ENCODE assay signal across 30 mouse cellular contexts in genomic region chr2:12866543-12866942, GRCm38 (mm10). TPM values are rescaled to one million over a fixed set of nuclear protein-coding genes. Genes with fewer than 3 reads are reported as not detected.
DNase-seq lines count a peak whose midpoint lies in the region; ATAC-seq and TF ChIP-seq lines count a peak whose summit lies in the region.
"Had no signal": no experiment of that assay in that cellular context is flagged by ENCODE, and none has a peak within 500 bp of the region (broad histone marks: within the 10 kb centered on the region; RNA-seq: fewer than 3 reads in every experiment).

No protein-coding gene starts in this region.

- ATAC-seq in liver, embryonic 11.5 days (replicated peaks; ENCODE audit: low FRiP score) = no peak
- ATAC-seq in kidney, postnatal 0 days (replicated peaks; ENCODE audit: low FRiP score, low read depth) = peak; percentile 63
- ATAC-seq in midbrain, embryonic 16.5 days = no peak
- ATAC-seq: forebrain, embryonic 16.5 days; inflammation-experienced regulatory T-cells, adult 6 months; lung, postnatal 0 days; Patski had no signal

- no peak overlapping the region for H3K4me2 ChIP-seq in liver, embryonic 11.5 days
- H3K4me2 ChIP-seq in kidney, postnatal 0 days (ENCODE audit: low read length) = no peak overlapping the region
- H3K4me2 ChIP-seq in midbrain, embryonic 16.5 days (ENCODE audit: low read length) = no peak overlapping the region
- H3K4me2 ChIP-seq: embryonic facial prominence, embryonic 13.5 days; heart, embryonic 13.5 days; hindbrain, embryonic 15.5 days; liver, embryonic 13.5 days; neural tube, embryonic 15.5 days had no signal

- peak overlapping the region; percentile 81 for H3K27ac ChIP-seq in liver, adult 2 months (replicated peaks; ENCODE audit: insufficient read depth, low read depth, low read length)
- H3K27ac ChIP-seq in liver, embryonic 11.5 days (ENCODE audit: low read depth, low read length) = no peak overlapping the region
- H3K27ac ChIP-seq in kidney, postnatal 0 days = no peak overlapping the region
- no peak overlapping the region for H3K27ac ChIP-seq in midbrain, embryonic 16.5 days (ENCODE audit: low read length)
- H3K27ac ChIP-seq: embryonic facial prominence, embryonic 13.5 days; forebrain, embryonic 10.5 days; gastrocnemius, adult 2 months; heart, adult 2 months; heart, embryonic 13.5 days; hindbrain, embryonic 15.5 days; liver, embryonic 13.5 days; neural tube, embryonic 15.5 days; stomach, postnatal 0 days had no signal

- H3K27me3 ChIP-seq in liver, adult 2 months (ENCODE audit: control insufficient read depth, insufficient read depth, low read length) = no peaks in the 10 kb centered on the region
- H3K27me3 ChIP-seq in liver, embryonic 11.5 days (replicated peaks; ENCODE audit: control insufficient read depth, insufficient read depth, low read length) = no peaks in the 10 kb centered on the region
- no peaks in the 10 kb centered on the region for H3K27me3 ChIP-seq in kidney, postnatal 0 days (ENCODE audit: insufficient read depth, low read length)
- no peaks in the 10 kb centered on the region for H3K27me3 ChIP-seq in midbrain, embryonic 16.5 days (ENCODE audit: control insufficient read depth, insufficient read depth, low read depth, low read length)
- H3K27me3 ChIP-seq: embryonic facial prominence, embryonic 13.5 days; heart, embryonic 13.5 days; hindbrain, embryonic 15.5 days; liver, embryonic 13.5 days; neural tube, embryonic 15.5 days had no signal

- H3K9ac ChIP-seq in liver, adult 2 months (ENCODE audit: low read depth, low read length) = no peak overlapping the region
- H3K9ac ChIP-seq in liver, embryonic 11.5 days (ENCODE audit: low read depth, low read length) = no peak overlapping the region
- H3K9ac ChIP-seq in kidney, postnatal 0 days (ENCODE audit: low read depth, low read length) = no peak overlapping the region
- no peak overlapping the region for H3K9ac ChIP-seq in midbrain, embryonic 16.5 days (ENCODE audit: low read depth, low read length)
- H3K9ac ChIP-seq: embryonic facial prominence, embryonic 13.5 days; heart, embryonic 13.5 days; hindbrain, embryonic 15.5 days; liver, embryonic 13.5 days; neural tube, embryonic 15.5 days had no signal

- H3K4me3 ChIP-seq in liver, adult 2 months (ENCODE audit: insufficient read depth, low read depth, low read length) = no peak overlapping the region
- no peak overlapping the region for H3K4me3 ChIP-seq in liver, embryonic 11.5 days (ENCODE audit: low read depth, low read length)
- no peak overlapping the region for H3K4me3 ChIP-seq in kidney, postnatal 0 days (replicated peaks; ENCODE audit: low read depth, low read length)
- no peak overlapping the region for H3K4me3 ChIP-seq in midbrain, embryonic 16.5 days (ENCODE audit: low read depth, low read length)
- H3K4me3 ChIP-seq: embryonic facial prominence, embryonic 13.5 days; forebrain, embryonic 10.5 days; gastrocnemius, adult 2 months; heart, adult 2 months; heart, embryonic 13.5 days; hindbrain, embryonic 15.5 days; liver, embryonic 13.5 days; neural tube, embryonic 15.5 days had no signal

- peaks cover 11% of the 10 kb centered on the region; the same call in 1 of the 2 replicates for H3K4me1 ChIP-seq in liver, adult 2 months (ENCODE audit: control insufficient read depth, insufficient read depth, low read length)
- H3K4me1 ChIP-seq in liver, embryonic 11.5 days (replicated peaks; ENCODE audit: control insufficient read depth, insufficient read depth, low read length) = no peaks in the 10 kb centered on the region
- no peaks in the 10 kb centered on the region for H3K4me1 ChIP-seq in kidney, postnatal 0 days (replicated peaks; ENCODE audit: insufficient read depth, low read length)
- H3K4me1 ChIP-seq in midbrain, embryonic 16.5 days (ENCODE audit: control insufficient read depth, insufficient read depth, low read length) = no peaks in the 10 kb centered on the region
- H3K4me1 ChIP-seq: embryonic facial prominence, embryonic 13.5 days; forebrain, embryonic 10.5 days; heart, embryonic 13.5 days; hindbrain, embryonic 15.5 days; liver, embryonic 13.5 days; neural tube, embryonic 15.5 days had no signal

- DNase-seq in liver, adult 2 months (ENCODE audit: extremely low read depth, low read depth, low spot score) = peak; percentile 93
- DNase-seq in liver, embryonic 11.5 days (ENCODE audit: low spot score) = no peak
- DNase-seq in kidney, postnatal 0 days (ENCODE audit: low spot score) = peak; percentile 11
- peak; percentile 67 to 79 for DNase-seq in kidney, postnatal 4 days
- DNase-seq in heart, adult 8-10 months (ENCODE audit: low spot score) = no peak
- no peak for DNase-seq in lung, postnatal 10 days
- DNase-seq in spleen, adult 12 weeks (ENCODE audit: low spot score) = no peak
- DNase-seq: adrenal gland, postnatal 14 days; cerebellum, adult 11 months; cerebellum, adult 9-11 months; gastrocnemius, adult 2 months; gastrocnemius, postnatal 36 days; heart, adult 2 months; heart, postnatal 10 days; liver, embryonic 13.5 days; midbrain, embryonic 14.5 days; right cerebral cortex, adult 18-20 months; thymus, adult 18-20 months; thymus, postnatal 25 days had no signal

- H3K79me2 ChIP-seq in liver, adult 2 months (ENCODE audit: control insufficient read depth, insufficient read depth, low read length) = no peaks in the 10 kb centered on the region

- TF ChIP-seq CTCF in liver, adult 2 months (IDR thresholded peaks at IDR 0.05; ENCODE audit: low read depth, low read length) = no peak
- TF ChIP-seq CTCF in kidney, postnatal 0 days (IDR thresholded peaks at IDR 0.05; ENCODE audit: low read depth) = no peak

- H3K9me3 ChIP-seq in liver, embryonic 11.5 days (ENCODE audit: control insufficient read depth, low read length) = no peaks in the 10 kb centered on the region
- no peaks in the 10 kb centered on the region for H3K9me3 ChIP-seq in kidney, postnatal 0 days (replicated peaks; ENCODE audit: low read length)
- no peaks in the 10 kb centered on the region for H3K9me3 ChIP-seq in midbrain, embryonic 16.5 days (replicated peaks; ENCODE audit: control insufficient read depth, low read length, poor library complexity, severe bottlenecking)
- H3K9me3 ChIP-seq: embryonic facial prominence, embryonic 13.5 days; forebrain, embryonic 10.5 days; heart, embryonic 13.5 days; hindbrain, embryonic 15.5 days; liver, embryonic 13.5 days; neural tube, embryonic 15.5 days had no signal

- no peaks in the 10 kb centered on the region for H3K36me3 ChIP-seq in liver, adult 2 months (ENCODE audit: control insufficient read depth, insufficient read depth, low read length)
- H3K36me3 ChIP-seq in liver, embryonic 11.5 days (ENCODE audit: control insufficient read depth, insufficient read depth, low read length) = no peaks in the 10 kb centered on the region
- H3K36me3 ChIP-seq in kidney, postnatal 0 days (ENCODE audit: insufficient read depth, low read length) = no peaks in the 10 kb centered on the region
- H3K36me3 ChIP-seq in midbrain, embryonic 16.5 days (ENCODE audit: control insufficient read depth, insufficient read depth, low read length) = no peaks in the 10 kb centered on the region
- H3K36me3 ChIP-seq: embryonic facial prominence, embryonic 13.5 days; forebrain, embryonic 10.5 days; heart, embryonic 13.5 days; hindbrain, embryonic 15.5 days; liver, embryonic 13.5 days; neural tube, embryonic 15.5 days had no signal

- no peak for TF ChIP-seq POLR2A in liver, adult 2 months (IDR thresholded peaks at IDR 0.05; ENCODE audit: extremely low read depth, insufficient read depth, low read length)

RNA-seq across cellular contexts. Expression of gene Pter, which starts 57.3 kb away (rescaled TPM):
- 111 and 115 TPM in 2 replicates for total RNA-seq in liver, adult 2 months (2014; rRNA removed)
- 49.9 and 64.0 TPM in 2 replicates for polyA plus RNA-seq in liver, adult 2 months (2012; rRNA removed)
- polyA plus RNA-seq in liver, embryonic 11.5 days (2014; fragmentation: Nextera tagmentation; extraction: Ambion mirVana) = 27.6 and 34.6 TPM in 2 replicates
- polyA plus RNA-seq in kidney, postnatal 0 days (2015; fragmentation: Nextera tagmentation; extraction: Ambion mirVana) = 92.8 and 99.5 TPM in 2 replicates
- total RNA-seq in heart, adult 8-10 months (2022) = 10 to 100 TPM in 1 of 4 experiments, 1 to 10 TPM in 3; 8.3 to 12.6 (median 9.7) TPM
- 3.4 and 5.0 TPM in 2 replicates for polyA plus RNA-seq in midbrain, embryonic 16.5 days (2015; fragmentation: Nextera tagmentation; extraction: Ambion mirVana)

Comparison
In these comparisons a context has a peak if more than half of its experiments do, and no peak if none do; other contexts are left out.
1. DNase-seq: peak in liver, adult 2 months (single experiment), kidney, postnatal 0 days (single experiment) and kidney, postnatal 4 days (2 of 2); none in liver, embryonic 11.5 days (single experiment), heart, adult 8-10 months (single experiment), lung, postnatal 10 days (single experiment) and spleen, adult 12 weeks (single experiment).